Mouse (Mus musculus) brain, embryonic 14.5 days (tissue): ENCODE results near the gene Senp1.

Experiments used
- CTCF ChIP-seq: fragments of 200-500 bp; IDR thresholded peaks from 2 replicates; pipeline ENCODE4 v1.5.1; 2012; ENCODE audit warnings: inconsistent platforms, mild to moderate bottlenecking, moderate library complexity, borderline replicate concordance; ENCODE audit not compliant: insufficient read depth, insufficient read length; ENCODE audit errors: extremely low read depth
- POLR2A ChIP-seq: fragments of 200-500 bp; IDR thresholded peaks from 2 replicates; pipeline ENCODE4 v1.6.1; 2012; ENCODE audit warnings: mild to moderate bottlenecking, inconsistent platforms, borderline replicate concordance; ENCODE audit not compliant: poor library complexity, insufficient read depth, insufficient read length, severe bottlenecking; ENCODE audit errors: extremely low read depth

GRCm38 (mm10) chr15:98025611-98026010 lies 67.9 kb downstream of the Senp1 start:
- TF ChIP-seq CTCF, result no peak
- no peak for TF ChIP-seq POLR2A
